Mouse (Mus musculus): ENCODE results near the gene Olfr539. TPM values are rescaled to one million over a fixed set of nuclear protein-coding genes. Genes with fewer than 3 reads are reported as not detected.
A peak's percentile ranks its signal among the peaks of the same experiment; 100 is the strongest.
"Not testable (repeated sequence)": the region's sequence is repeated elsewhere in the genome, so short reads cannot be mapped to it uniquely, and the experiment has no call there.

Gene Olfr539
- total RNA-seq (2014; rRNA removed) (under 0.01 TPM in 1 of 2 replicates, not detected in the other), polyA plus RNA-seq (2012; rRNA removed) (not detected in 2 replicates)

GRCm38 (mm10) chr7:140659630-140660029 lies at the start of gene Olfr539:
Olfr539 (plus strand) TSS chr7:140659930.
- no peaks in the 10 kb centered on the region for H3K4me1 ChIP-seq (ENCODE audit: control insufficient read depth, insufficient read depth, low read length)
- TF ChIP-seq POLR2A (IDR thresholded peaks at IDR 0.05; ENCODE audit: extremely low read depth, insufficient read depth, low read length) (no peak), CTCF (IDR thresholded peaks at IDR 0.05; ENCODE audit: low read depth, low read length) (no peak)
- no peak within 1 kb of the TSS for H3K27ac ChIP-seq (replicated peaks; ENCODE audit: insufficient read depth, low read depth, low read length)
- no peaks in the 10 kb centered on the region for H3K79me2 ChIP-seq (ENCODE audit: control insufficient read depth, insufficient read depth, low read length)
- H3K36me3 ChIP-seq (ENCODE audit: control insufficient read depth, insufficient read depth, low read length) = no peaks in the 10 kb centered on the region
- no peak within 1 kb of the TSS for H3K4me3 ChIP-seq (ENCODE audit: insufficient read depth, low read depth, low read length)
- 80% methylated on average over 4 of the region's 4 CpGs for WGBS
- no peaks in the 10 kb centered on the region for H3K27me3 ChIP-seq (ENCODE audit: control insufficient read depth, insufficient read depth, low read length)
- no peak within 1 kb of the TSS for H3K9ac ChIP-seq (ENCODE audit: low read depth, low read length)
- no peak for DNase-seq (ENCODE audit: extremely low read depth, low read depth, low spot score)

- H3K27me3 ChIP-seq (ENCODE audit: control insufficient read depth, insufficient read depth, low read length); H3K27ac ChIP-seq (replicated peaks; ENCODE audit: insufficient read depth, low read depth, low read length); DNase-seq (ENCODE audit: extremely low read depth, low read depth, low spot score); H3K36me3 ChIP-seq (ENCODE audit: control insufficient read depth, insufficient read depth, low read length); H3K4me1 ChIP-seq (ENCODE audit: control insufficient read depth, insufficient read depth, low read length); H3K79me2 ChIP-seq (ENCODE audit: control insufficient read depth, insufficient read depth, low read length); H3K4me3 ChIP-seq (ENCODE audit: insufficient read depth, low read depth, low read length); H3K9ac ChIP-seq (ENCODE audit: low read depth, low read length): not testable (repeated sequence)
- WGBS = 91% methylated on average over 3 of the region's 3 CpGs
Observed at GRCm38 (mm10) chr7:140628670-140629069, 31.1 kb upstream of the Olfr539 start, which contains the start of gene Olfr61. Olfr61 (plus strand) TSS chr7:140628970.

GRCm38 (mm10) chr7:140630559-140630958 lies 29.2 kb upstream of the Olfr539 start:
- no peaks in the 10 kb centered on the region for H3K27me3 ChIP-seq (ENCODE audit: control insufficient read depth, insufficient read depth, low read length)
- H3K27ac ChIP-seq (replicated peaks; ENCODE audit: insufficient read depth, low read depth, low read length) = peak overlapping the region; percentile 60; the same call in 1 of the 2 replicates
- 16% methylated on average over 1 of the region's 1 CpGs for WGBS
- no peak overlapping the region for H3K4me3 ChIP-seq (ENCODE audit: insufficient read depth, low read depth, low read length)
- no peak overlapping the region for H3K9ac ChIP-seq (ENCODE audit: low read depth, low read length)
- peak; percentile 92 for DNase-seq (ENCODE audit: extremely low read depth, low read depth, low spot score)
- TF ChIP-seq POLR2A (IDR thresholded peaks at IDR 0.05; ENCODE audit: extremely low read depth, insufficient read depth, low read length) = no peak
- no peak for TF ChIP-seq CTCF (IDR thresholded peaks at IDR 0.05; ENCODE audit: low read depth, low read length)
- peaks cover 4% of the 10 kb centered on the region for H3K4me1 ChIP-seq (ENCODE audit: control insufficient read depth, insufficient read depth, low read length)
- no peaks in the 10 kb centered on the region for H3K79me2 ChIP-seq (ENCODE audit: control insufficient read depth, insufficient read depth, low read length)
- no peaks in the 10 kb centered on the region for H3K36me3 ChIP-seq (ENCODE audit: control insufficient read depth, insufficient read depth, low read length)

GRCm38 (mm10) chr7:140646152-140646551 lies 13.6 kb upstream of the Olfr539 start, which contains the start of gene Olfr53:
Olfr53 (plus strand) TSS chr7:140646452.
- Histone ChIP-seq H3K4me3 (ENCODE audit: insufficient read depth, low read depth, low read length) (no peak within 1 kb of the TSS), H3K27ac (replicated peaks; ENCODE audit: insufficient read depth, low read depth, low read length) (no peak within 1 kb of the TSS), H3K4me1 (ENCODE audit: control insufficient read depth, insufficient read depth, low read length) (no peaks in the 10 kb centered on the region), H3K36me3 (ENCODE audit: control insufficient read depth, insufficient read depth, low read length) (no peaks in the 10 kb centered on the region), H3K27me3 (ENCODE audit: control insufficient read depth, insufficient read depth, low read length) (no peaks in the 10 kb centered on the region), H3K79me2 (ENCODE audit: control insufficient read depth, insufficient read depth, low read length) (no peaks in the 10 kb centered on the region), H3K9ac (ENCODE audit: low read depth, low read length) (no peak within 1 kb of the TSS)
- no peak for DNase-seq (ENCODE audit: extremely low read depth, low read depth, low spot score)
- TF ChIP-seq POLR2A (IDR thresholded peaks at IDR 0.05; ENCODE audit: extremely low read depth, insufficient read depth, low read length) (no peak), CTCF (IDR thresholded peaks at IDR 0.05; ENCODE audit: low read depth, low read length) (no peak)
- WGBS = 87% methylated on average over 1 of the region's 1 CpGs

- H3K9ac ChIP-seq (ENCODE audit: low read depth, low read length); H3K27ac ChIP-seq (replicated peaks; ENCODE audit: insufficient read depth, low read depth, low read length); H3K36me3 ChIP-seq (ENCODE audit: control insufficient read depth, insufficient read depth, low read length); H3K27me3 ChIP-seq (ENCODE audit: control insufficient read depth, insufficient read depth, low read length); H3K79me2 ChIP-seq (ENCODE audit: control insufficient read depth, insufficient read depth, low read length); H3K4me1 ChIP-seq (ENCODE audit: control insufficient read depth, insufficient read depth, low read length); H3K4me3 ChIP-seq (ENCODE audit: insufficient read depth, low read depth, low read length); DNase-seq (ENCODE audit: extremely low read depth, low read depth, low spot score): not testable (repeated sequence)
- 85% methylated on average over 3 of the region's 3 CpGs for WGBS
Observed at GRCm38 (mm10) chr7:140670693-140671092, 11.0 kb downstream of the Olfr539 start.

GRCm38 (mm10) chr7:140675863-140676262 lies 16.1 kb downstream of the Olfr539 start:
- H3K36me3 ChIP-seq (ENCODE audit: control insufficient read depth, insufficient read depth, low read length) = no peaks in the 10 kb centered on the region
- no peaks in the 10 kb centered on the region for H3K27me3 ChIP-seq (ENCODE audit: control insufficient read depth, insufficient read depth, low read length)
- TF ChIP-seq POLR2A (IDR thresholded peaks at IDR 0.05; ENCODE audit: extremely low read depth, insufficient read depth, low read length) (no peak), CTCF (IDR thresholded peaks at IDR 0.05; ENCODE audit: low read depth, low read length) (no peak)
- H3K9ac ChIP-seq (ENCODE audit: low read depth, low read length) = no peak overlapping the region
- no peak overlapping the region for H3K27ac ChIP-seq (replicated peaks; ENCODE audit: insufficient read depth, low read depth, low read length)
- no peak for DNase-seq (ENCODE audit: extremely low read depth, low read depth, low spot score)
- WGBS = 17% methylated on average over 6 of the region's 6 CpGs
- no peak overlapping the region for H3K4me3 ChIP-seq (ENCODE audit: insufficient read depth, low read depth, low read length)
- H3K79me2 ChIP-seq (ENCODE audit: control insufficient read depth, insufficient read depth, low read length) = no peaks in the 10 kb centered on the region
- H3K4me1 ChIP-seq (ENCODE audit: control insufficient read depth, insufficient read depth, low read length) = no peaks in the 10 kb centered on the region

GRCm38 (mm10) chr7:140679591-140679990 lies 19.9 kb downstream of the Olfr539 start:
- not testable (repeated sequence) for H3K4me1 ChIP-seq (ENCODE audit: control insufficient read depth, insufficient read depth, low read length); H3K79me2 ChIP-seq (ENCODE audit: control insufficient read depth, insufficient read depth, low read length); H3K27me3 ChIP-seq (ENCODE audit: control insufficient read depth, insufficient read depth, low read length); DNase-seq (ENCODE audit: extremely low read depth, low read depth, low spot score); H3K36me3 ChIP-seq (ENCODE audit: control insufficient read depth, insufficient read depth, low read length); H3K9ac ChIP-seq (ENCODE audit: low read depth, low read length); H3K27ac ChIP-seq (replicated peaks; ENCODE audit: insufficient read depth, low read depth, low read length); H3K4me3 ChIP-seq (ENCODE audit: insufficient read depth, low read depth, low read length)
- WGBS = 79% methylated on average over 4 of the region's 4 CpGs

Measured in liver, adult 2 months (tissue).